Mouse (Mus musculus): ENCODE measurements around the gene App.
A peak's percentile ranks its signal among the peaks of the same experiment; 100 is the strongest.

App gene

GRCm38 (mm10) chr16:85173373-85174081 is at the start of gene App:
Gene App, minus strand, starts transcription at chr16:85173766.
- DNase-seq (ENCODE audit: low spot score): peak; percentile 66

- no peak for DNase-seq (ENCODE audit: low spot score)
These were observed 42.3 kb upstream of the App start for GRCm38 (mm10) chr16:85215846-85216245.

GRCm38 (mm10) chr16:85215173-85215572 is 41.6 kb upstream of the App start:
- no peak for DNase-seq (ENCODE audit: low spot score)

- no peak for DNase-seq (ENCODE audit: low spot score)
These were observed 22.1 kb upstream of the App start for GRCm38 (mm10) chr16:85195622-85196021.

- DNase-seq (ENCODE audit: low spot score): no peak
These were observed 21.6 kb upstream of the App start for GRCm38 (mm10) chr16:85195167-85195566.

GRCm38 (mm10) chr16:85181502-85181901 is 7.9 kb upstream of the App start:
- no peak for DNase-seq (ENCODE audit: low spot score)

- DNase-seq (ENCODE audit: low spot score): no peak
These were observed 7.1 kb upstream of the App start for GRCm38 (mm10) chr16:85180710-85181109.

GRCm38 (mm10) chr16:85176666-85177065 is 3.1 kb upstream of the App start:
- no peak for DNase-seq (ENCODE audit: low spot score)

- peak; percentile 5 for DNase-seq (ENCODE audit: low spot score)
These were observed 794 bp downstream of the App start for GRCm38 (mm10) chr16:85172571-85173372.

- no peak for DNase-seq (ENCODE audit: low spot score)
These were observed 1.5 kb downstream of the App start for GRCm38 (mm10) chr16:85171976-85172570.

- no peak for DNase-seq (ENCODE audit: low spot score)
These were observed 2.6 kb downstream of the App start for GRCm38 (mm10) chr16:85170826-85171510.

GRCm38 (mm10) chr16:85168821-85169220 is 4.7 kb downstream of the App start:
- no peak for DNase-seq (ENCODE audit: low spot score)

GRCm38 (mm10) chr16:85166205-85166604 is 7.4 kb downstream of the App start:
- DNase-seq (ENCODE audit: low spot score): no peak

- no peak for DNase-seq (ENCODE audit: low spot score)
These were observed 7.9 kb downstream of the App start for GRCm38 (mm10) chr16:85165631-85166030.

- DNase-seq (ENCODE audit: low spot score): no peak
These were observed 8.4 kb downstream of the App start for GRCm38 (mm10) chr16:85165177-85165576.

- DNase-seq (ENCODE audit: low spot score): no peak
These were observed 10.8 kb downstream of the App start for GRCm38 (mm10) chr16:85162779-85163178.

GRCm38 (mm10) chr16:85160140-85160539 is 13.4 kb downstream of the App start:
- no peak for DNase-seq (ENCODE audit: low spot score)

GRCm38 (mm10) chr16:85157796-85158546 is 15.6 kb downstream of the App start:
- DNase-seq (ENCODE audit: low spot score): no peak

- no peak for DNase-seq (ENCODE audit: low spot score)
These were observed 16.4 kb downstream of the App start for GRCm38 (mm10) chr16:85157156-85157555.

GRCm38 (mm10) chr16:85155836-85156235 is 17.7 kb downstream of the App start:
- DNase-seq (ENCODE audit: low spot score): no peak

GRCm38 (mm10) chr16:85152457-85152856 is 21.1 kb downstream of the App start:
- no peak for DNase-seq (ENCODE audit: low spot score)

- no peak for DNase-seq (ENCODE audit: low spot score)
These were observed 21.9 kb downstream of the App start for GRCm38 (mm10) chr16:85151681-85152080.

Measured in T-cell, adult 2 months (primary cell).